Mouse (Mus musculus): ENCODE data around the gene Mrgprf.

GRCm38 (mm10) chr7:145302488-145303285 lies 2.1 kb downstream of the Mrgprf start:
- no peak for TF ChIP-seq CTCF (conservative IDR thresholded peaks at IDR 0.05; ENCODE audit: low read length)
- no peak for TF ChIP-seq POU5F1 (IDR thresholded peaks at IDR 0.05; ENCODE audit: borderline replicate concordance, low read length)
- TF ChIP-seq NANOG (IDR thresholded peaks at IDR 0.05; ENCODE audit: borderline replicate concordance, low read length) = no peak

All from E14TG2a.4 (cell line).